Mouse (Mus musculus) testis, postnatal 10 days (tissue): ENCODE data around the gene Ercc5.

Experiments
- DNase-seq: peaks from one replicate; pipeline ENCODE4 v3.0.0; 2021; ENCODE audit warnings: low spot score

The Ercc5 gene

GRCm38 (mm10) chr1:44173903-44174302, 26.4 kb downstream of the Ercc5 start:
- DNase-seq = no peak

GRCm38 (mm10) chr1:44178086-44178485, 30.5 kb downstream of the Ercc5 start:
- DNase-seq = no peak

- DNase-seq = no peak
These were observed 38.9 kb downstream of the Ercc5 start for GRCm38 (mm10) chr1:44186396-44186795.

GRCm38 (mm10) chr1:44198273-44199171, 51.0 kb downstream of the Ercc5 start:
- peak; percentile 59 for DNase-seq

- no peak for DNase-seq
These were observed 55.3 kb downstream of the Ercc5 start for GRCm38 (mm10) chr1:44202876-44203275.

GRCm38 (mm10) chr1:44214443-44214842, 66.9 kb downstream of the Ercc5 start:
- DNase-seq = no peak

- no peak for DNase-seq
These were observed 69.0 kb downstream of the Ercc5 start for GRCm38 (mm10) chr1:44216352-44217116.

- DNase-seq = no peak
These were observed 69.6 kb downstream of the Ercc5 start for GRCm38 (mm10) chr1:44217118-44217517.

- no peak for DNase-seq
These were observed 71.3 kb downstream of the Ercc5 start, which contains the start of gene Mettl21e for GRCm38 (mm10) chr1:44218876-44219275. TSS of gene Mettl21e (minus strand) at chr1:44218961.

- DNase-seq = peak; percentile 52
These were observed 81.5 kb downstream of the Ercc5 start for GRCm38 (mm10) chr1:44229044-44229443.
